Mouse (Mus musculus): ENCODE results near the gene Ssr2.
A peak's percentile ranks its signal among the peaks of the same experiment; 100 is the strongest.

The Ssr2 gene

GRCm38 (mm10) chr3:88541622-88542401 lies 33.9 kb upstream of the Ssr2 start:
- no peak for DNase-seq (ENCODE audit: low spot score)

GRCm38 (mm10) chr3:88542486-88542885 lies 33.2 kb upstream of the Ssr2 start:
- DNase-seq (ENCODE audit: low spot score): no peak

GRCm38 (mm10) chr3:88543174-88543573 lies 32.5 kb upstream of the Ssr2 start:
- no peak for DNase-seq (ENCODE audit: low spot score)

GRCm38 (mm10) chr3:88543651-88544410 lies 31.8 kb upstream of the Ssr2 start:
- DNase-seq (ENCODE audit: low spot score): no peak

GRCm38 (mm10) chr3:88544514-88544913 lies 31.2 kb upstream of the Ssr2 start:
- DNase-seq (ENCODE audit: low spot score): peak; percentile 55

GRCm38 (mm10) chr3:88544955-88545591 lies 30.6 kb upstream of the Ssr2 start:
- DNase-seq (ENCODE audit: low spot score): no peak

- no peak for DNase-seq (ENCODE audit: low spot score)
These were observed 28.8 kb upstream of the Ssr2 start for GRCm38 (mm10) chr3:88546674-88547418.

GRCm38 (mm10) chr3:88548180-88548917 lies 27.3 kb upstream of the Ssr2 start, which contains the start of gene Rab25:
Gene Rab25, minus strand, starts transcription at chr3:88548300.
- DNase-seq (ENCODE audit: low spot score): no peak

- DNase-seq (ENCODE audit: low spot score): no peak
These were observed 24.1 kb upstream of the Ssr2 start for GRCm38 (mm10) chr3:88551586-88551985.

- DNase-seq (ENCODE audit: low spot score): no peak
These were observed 23.5 kb upstream of the Ssr2 start for GRCm38 (mm10) chr3:88552082-88552645.

GRCm38 (mm10) chr3:88552676-88553524 lies 22.8 kb upstream of the Ssr2 start, which contains the start of gene Lamtor2:
Gene Lamtor2, minus strand, starts transcription at chr3:88553074.
- peak; percentile 99 for DNase-seq (ENCODE audit: low spot score)

- peak; percentile 85 for DNase-seq (ENCODE audit: low spot score)
These were observed 22.2 kb upstream of the Ssr2 start, which contains the start of gene Ubqln4 for GRCm38 (mm10) chr3:88553525-88553879. Gene Ubqln4, plus strand, starts transcription at chr3:88553758.

GRCm38 (mm10) chr3:88553880-88554586 lies 21.6 kb upstream of the Ssr2 start:
- DNase-seq (ENCODE audit: low spot score): peak; percentile 66

- no peak for DNase-seq (ENCODE audit: low spot score)
These were observed 20.5 kb upstream of the Ssr2 start for GRCm38 (mm10) chr3:88555069-88555605.

- no peak for DNase-seq (ENCODE audit: low spot score)
These were observed 19.9 kb upstream of the Ssr2 start for GRCm38 (mm10) chr3:88555731-88556130.

- no peak for DNase-seq (ENCODE audit: low spot score)
These were observed 19.1 kb upstream of the Ssr2 start for GRCm38 (mm10) chr3:88556616-88557015.

GRCm38 (mm10) chr3:88559596-88559995 lies 16.1 kb upstream of the Ssr2 start:
- no peak for DNase-seq (ENCODE audit: low spot score)

- DNase-seq (ENCODE audit: low spot score): no peak
These were observed 13.7 kb upstream of the Ssr2 start for GRCm38 (mm10) chr3:88561989-88562388.

- DNase-seq (ENCODE audit: low spot score): no peak
These were observed 12.2 kb upstream of the Ssr2 start for GRCm38 (mm10) chr3:88563442-88563841.

Data from embryo, embryonic 10 days (tissue).